Mouse (Mus musculus) liver, embryonic 15.5 days (tissue): Measurements from ENCODE around the gene Pnpla5. TPM values are rescaled to one million over a fixed set of nuclear protein-coding genes. Genes with fewer than 3 reads are reported as not detected.

Source experiments
- ATAC-seq: fragments of 200-750 bp; cut with Nextera tagmentation; 2 replicates; pipeline ENCODE4 v1.8.0; 2017; ENCODE audit warnings: moderate number of reproducible peaks, mild to moderate bottlenecking, moderate library complexity; ENCODE audit not compliant: insufficient read depth
- H3K27ac ChIP-seq: fragments of 300-500 bp; sonication (generic); replicated peaks from 2 replicates; pipeline ENCODE4 v1.5.1; 2015; ENCODE audit warnings: mild to moderate bottlenecking, inconsistent platforms
- H3K27me3 ChIP-seq: fragments of 300-500 bp; sonication (generic); 2 replicates; pipeline ENCODE4 v1.6.1; 2015; ENCODE audit warnings: mild to moderate bottlenecking, inconsistent platforms
- H3K36me3 ChIP-seq: fragments of 300-500 bp; sonication (generic); replicated peaks from 2 replicates; pipeline ENCODE4 v1.6.1; 2015; ENCODE audit warnings: moderate library complexity, mild to moderate bottlenecking, inconsistent platforms
- H3K4me1 ChIP-seq: fragments of 300-500 bp; sonication (generic); replicated peaks from 2 replicates; pipeline ENCODE4 v1.6.1; 2015; ENCODE audit warnings: inconsistent platforms
- H3K4me2 ChIP-seq: fragments of 300-500 bp; sonication (generic); 2 replicates; pipeline ENCODE4 v1.6.1; 2015; ENCODE audit warnings: moderate library complexity, mild to moderate bottlenecking, inconsistent platforms
- H3K4me3 ChIP-seq: fragments of 300-500 bp; sonication (generic); replicated peaks from 2 replicates; pipeline ENCODE4 v1.5.1; 2015; ENCODE audit warnings: mild to moderate bottlenecking, inconsistent platforms
- H3K9ac ChIP-seq: fragments of 300-500 bp; sonication (generic); 2 replicates; pipeline ENCODE4 v1.6.1; 2015; ENCODE audit warnings: moderate library complexity, mild to moderate bottlenecking, inconsistent platforms
- H3K9me3 ChIP-seq: fragments of 300-500 bp; sonication (generic); replicated peaks from 2 replicates; pipeline ENCODE4 v1.6.1; 2016; ENCODE audit warnings: inconsistent platforms
- WGBS: fragments of 180-500 bp; shearing (Covaris S2); methylation state at CpG from one replicate; pipeline ENCODE4 v1.1.7; 2015; ENCODE audit warnings: mixed read lengths; ENCODE audit not compliant: insufficient replicate concordance; 5-methylcytosine and 5-hydroxymethylcytosine counted together
- polyA plus RNA-seq: library from polyadenylated mRNA; unstranded; fragments of >200 nt; fragmentation: Nextera tagmentation; extraction: Ambion mirVana; gene quantifications from 2 replicates; pipeline ENCODE4 v1.2.1, GENCODE M21; 2015

Gene Pnpla5
- polyA plus RNA-seq, 1 experiment from 2014 or later = not detected

DNA sequence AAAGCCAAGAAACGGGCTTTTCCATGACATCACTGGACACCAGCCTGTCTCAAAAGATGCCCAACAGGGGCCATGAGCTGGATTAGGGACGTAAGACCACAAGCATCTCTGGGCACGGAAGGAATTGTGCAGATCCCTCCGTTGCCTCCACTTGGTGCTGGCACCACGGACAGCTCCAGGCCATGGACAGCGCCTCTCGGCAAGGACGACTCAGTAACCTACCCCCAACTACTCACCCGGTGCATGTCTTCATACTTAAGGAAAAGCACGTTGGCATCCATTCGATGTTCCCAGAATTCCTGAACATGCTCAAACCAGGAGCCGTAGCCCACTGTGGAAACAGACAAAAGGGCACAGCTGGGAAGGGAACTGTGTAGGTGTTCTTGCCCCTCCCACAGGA is 36.6 kb downstream of the Pnpla5 start:
- no peaks in the 10 kb centered on the region for H3K9me3 ChIP-seq
- ATAC-seq = no peak
- no peaks in the 10 kb centered on the region for H3K27me3 ChIP-seq
- H3K4me3 ChIP-seq = no peak overlapping the region
- H3K4me1 ChIP-seq = no peaks in the 10 kb centered on the region
- no peaks in the 10 kb centered on the region for H3K36me3 ChIP-seq
- H3K9ac ChIP-seq = no peak overlapping the region
- H3K27ac ChIP-seq = no peak overlapping the region
- H3K4me2 ChIP-seq = no peak overlapping the region
- 23% methylated on average over 12 of the region's 12 CpGs for WGBS

DNA sequence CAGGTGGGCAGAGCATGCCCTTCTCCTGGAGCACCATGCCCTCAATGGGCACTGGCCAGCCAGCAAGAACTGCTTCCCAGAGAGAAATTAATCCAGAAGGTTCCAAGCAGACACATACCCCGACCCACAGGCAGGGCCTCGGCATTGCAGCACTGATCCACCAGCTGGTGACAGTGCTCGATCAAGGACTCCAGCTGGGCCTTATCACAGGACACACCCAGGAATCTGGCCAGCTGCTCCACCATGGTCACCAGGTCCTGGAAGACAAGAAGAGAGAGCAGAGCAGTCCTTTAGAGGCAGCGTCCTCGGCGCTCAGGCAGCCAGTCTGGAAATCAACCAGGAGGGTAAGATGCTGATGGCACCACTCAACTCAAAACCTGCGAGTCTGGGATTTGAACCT is 42.9 kb downstream of the Pnpla5 start:
- ATAC-seq = no peak
- Histone ChIP-seq H3K9me3 (no peaks in the 10 kb centered on the region), H3K27ac (no peak overlapping the region), H3K4me2 (no peak overlapping the region), H3K36me3 (no peaks in the 10 kb centered on the region), H3K4me1 (no peaks in the 10 kb centered on the region), H3K9ac (no peak overlapping the region), H3K27me3 (peaks cover 8% of the 10 kb centered on the region), H3K4me3 (no peak overlapping the region)
- 34% methylated on average over 7 of the region's 7 CpGs for WGBS

DNA sequence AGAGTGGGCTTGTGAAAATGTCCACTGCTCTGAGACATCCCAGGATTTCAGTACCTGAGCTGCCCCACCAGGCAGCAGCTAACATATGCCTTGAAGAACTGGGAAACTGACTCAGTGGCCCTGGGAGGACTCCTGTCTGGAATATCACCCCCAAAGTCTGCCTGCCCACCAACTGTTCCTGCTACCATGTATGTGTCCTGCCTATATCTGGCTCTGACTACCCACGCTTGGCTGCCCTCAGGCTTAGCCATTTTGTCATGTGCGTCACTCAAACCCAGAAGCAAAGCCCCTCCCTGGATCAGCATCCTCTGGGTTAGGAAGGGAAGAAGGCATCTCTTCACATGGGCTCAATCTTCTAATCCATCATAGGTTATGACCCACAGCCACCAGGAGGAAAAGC is 43.5 kb downstream of the Pnpla5 start:
- Histone ChIP-seq H3K4me3 (no peak overlapping the region), H3K27ac (no peak overlapping the region), H3K27me3 (peaks cover 13% of the 10 kb centered on the region), H3K4me2 (no peak overlapping the region), H3K4me1 (no peaks in the 10 kb centered on the region), H3K9ac (no peak overlapping the region), H3K9me3 (no peaks in the 10 kb centered on the region), H3K36me3 (no peaks in the 10 kb centered on the region)
- ATAC-seq = no peak
- 69% methylated on average over 2 of the region's 2 CpGs for WGBS

DNA sequence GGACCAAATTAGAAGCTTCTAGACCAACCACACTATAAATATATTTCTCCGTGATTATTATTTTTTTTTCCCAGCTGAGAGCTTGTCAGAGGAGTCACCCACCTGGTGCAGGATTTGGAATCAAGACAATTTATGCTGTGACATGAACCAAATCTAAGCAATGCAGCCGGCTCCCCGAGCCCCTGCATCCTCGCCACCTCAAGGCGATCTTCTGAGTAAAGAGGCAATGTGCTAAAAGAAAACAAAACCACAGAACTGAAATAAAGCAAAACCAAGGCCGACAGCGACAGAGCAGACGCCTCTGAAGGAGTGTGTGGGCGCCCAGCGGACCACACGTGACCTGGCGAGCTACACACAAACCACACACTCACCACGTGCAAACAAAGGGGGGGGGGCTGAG is 44.3 kb downstream of the Pnpla5 start:
- Histone ChIP-seq H3K4me1 (no peaks in the 10 kb centered on the region), H3K4me2 (no peak overlapping the region), H3K36me3 (no peaks in the 10 kb centered on the region), H3K27me3 (peaks cover 16% of the 10 kb centered on the region), H3K9ac (no peak overlapping the region), H3K4me3 (no peak overlapping the region), H3K27ac (no peak overlapping the region), H3K9me3 (no peaks in the 10 kb centered on the region)
- 49% methylated on average over 13 of the region's 13 CpGs for WGBS
- no peak for ATAC-seq

DNA sequence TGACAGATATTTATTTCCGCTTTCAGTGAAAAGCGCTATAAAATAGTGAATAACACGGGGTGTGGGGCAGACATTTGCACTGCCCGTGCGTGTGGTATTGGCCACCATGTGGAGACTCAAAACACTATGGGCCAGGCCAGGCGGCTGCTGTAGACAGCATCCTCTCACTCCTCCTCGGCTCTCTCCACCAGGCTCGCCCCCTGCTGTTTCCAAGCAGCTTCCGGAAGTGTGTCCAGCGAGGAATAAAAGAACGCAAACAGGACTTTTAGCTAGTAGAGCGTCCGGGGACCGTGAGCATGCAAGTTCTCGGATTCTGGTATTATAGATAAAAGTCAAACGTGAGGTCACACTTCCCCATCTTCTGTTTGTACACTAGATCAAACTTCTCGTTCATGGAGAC is 45.8 kb downstream of the Pnpla5 start:
- no peak for ATAC-seq
- no peaks in the 10 kb centered on the region for H3K9me3 ChIP-seq
- no peaks in the 10 kb centered on the region for H3K4me1 ChIP-seq
- H3K27ac ChIP-seq = no peak overlapping the region
- WGBS = 57% methylated on average over 17 of the region's 17 CpGs
- H3K27me3 ChIP-seq = peaks cover 21% of the 10 kb centered on the region
- no peaks in the 10 kb centered on the region for H3K36me3 ChIP-seq
- H3K4me3 ChIP-seq = no peak overlapping the region
- H3K4me2 ChIP-seq = no peak overlapping the region
- no peak overlapping the region for H3K9ac ChIP-seq

DNA sequence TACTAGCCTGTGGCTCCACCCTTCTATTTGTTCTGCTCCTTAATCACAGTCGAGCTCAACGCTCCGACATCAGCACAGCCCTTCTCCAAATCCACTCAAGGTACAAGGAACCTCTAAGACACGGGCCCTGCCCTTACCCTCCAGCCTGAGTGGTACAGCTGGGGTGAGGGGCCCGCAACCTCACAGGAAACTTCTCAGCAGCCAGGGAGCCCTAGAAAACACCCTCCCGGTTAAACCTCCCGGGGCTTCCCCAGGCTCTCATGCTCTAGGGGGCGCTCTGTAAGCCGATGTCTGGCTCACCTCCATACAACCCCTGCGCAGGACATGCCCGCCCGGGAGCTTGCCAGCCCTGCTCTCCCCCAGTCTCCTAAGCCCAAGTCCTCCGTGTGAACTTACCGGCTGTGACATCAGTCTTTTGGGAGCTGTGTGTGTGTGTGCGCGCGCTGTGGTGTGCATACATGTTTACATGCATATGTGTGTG is 48.2 kb downstream of the Pnpla5 start:
- no peak for ATAC-seq
- no peaks in the 10 kb centered on the region for H3K36me3 ChIP-seq
- H3K4me1 ChIP-seq = no peaks in the 10 kb centered on the region
- 14% methylated on average over 17 of the region's 17 CpGs for WGBS
- H3K4me3 ChIP-seq = no peak overlapping the region
- peaks cover 40% of the 10 kb centered on the region for H3K27me3 ChIP-seq
- H3K4me2 ChIP-seq = no peak overlapping the region
- H3K27ac ChIP-seq = no peak overlapping the region
- H3K9me3 ChIP-seq = no peaks in the 10 kb centered on the region
- no peak overlapping the region for H3K9ac ChIP-seq

DNA sequence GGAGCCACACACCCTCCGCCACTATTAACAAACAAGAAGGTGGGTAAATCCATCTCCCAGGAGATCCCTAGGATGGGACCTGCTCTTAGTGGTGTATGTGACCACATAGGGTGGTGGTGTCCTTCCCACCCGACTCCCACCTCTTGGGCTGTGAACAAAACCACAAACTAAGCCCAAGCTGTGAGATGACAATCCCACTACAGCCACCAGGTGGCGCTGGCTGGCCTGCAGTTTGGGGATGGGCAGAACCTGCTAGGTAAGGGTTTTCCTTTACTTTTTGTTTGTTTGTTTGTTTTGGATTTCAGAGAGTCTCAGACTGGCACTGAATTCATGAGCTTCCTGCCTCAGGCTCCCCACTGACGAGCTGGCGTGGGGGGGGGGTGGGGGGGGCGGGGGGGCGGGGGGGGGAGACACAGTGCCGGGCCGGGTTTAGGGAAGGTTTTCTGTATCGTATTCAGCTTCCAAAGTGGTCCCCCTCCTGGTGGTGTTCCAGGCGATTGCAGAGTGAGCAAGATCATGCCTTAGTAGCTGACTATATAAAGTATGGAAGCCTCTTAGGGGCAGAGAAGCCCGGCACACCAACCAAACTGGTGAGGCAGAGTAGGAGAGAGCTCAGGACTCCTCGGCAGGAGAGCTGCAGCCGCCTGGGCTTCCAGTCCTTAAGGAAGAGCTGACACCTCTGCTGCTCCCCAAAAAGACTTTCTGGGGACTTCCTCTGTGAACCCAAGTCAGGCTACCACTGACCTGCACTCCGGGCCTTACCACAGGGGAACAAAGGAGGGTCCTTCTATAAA is 48.9 kb downstream of the Pnpla5 start:
- H3K4me2 ChIP-seq = no peak overlapping the region
- peaks cover 46% of the 10 kb centered on the region for H3K27me3 ChIP-seq
- no peaks in the 10 kb centered on the region for H3K36me3 ChIP-seq
- 12% methylated on average over 14 of the region's 15 CpGs for WGBS
- no peaks in the 10 kb centered on the region for H3K9me3 ChIP-seq
- H3K4me3 ChIP-seq = no peak overlapping the region
- no peak overlapping the region for H3K27ac ChIP-seq
- no peaks in the 10 kb centered on the region for H3K4me1 ChIP-seq
- H3K9ac ChIP-seq = no peak overlapping the region
- no peak for ATAC-seq

DNA sequence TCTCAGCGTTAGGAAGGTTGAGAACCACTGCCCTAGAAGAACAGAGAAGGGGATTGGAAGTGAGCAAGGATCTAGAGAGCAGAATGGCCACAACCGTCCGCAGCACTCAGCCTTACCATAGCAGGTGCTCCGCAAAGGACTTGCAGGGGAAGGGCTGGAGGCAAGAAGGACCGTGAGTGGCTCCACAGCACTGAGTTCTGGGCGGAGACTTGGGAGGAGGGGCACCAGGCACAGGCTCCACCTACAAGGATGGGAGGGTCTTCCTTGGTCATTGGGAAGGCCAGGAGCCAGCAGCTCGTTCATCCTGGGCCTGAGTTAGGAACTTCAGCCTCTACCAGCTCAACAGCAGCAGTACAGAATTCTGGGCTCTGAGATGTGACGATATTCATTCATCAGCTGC is 49.9 kb downstream of the Pnpla5 start:
- 22% methylated on average over 8 of the region's 8 CpGs for WGBS
- peaks cover 53% of the 10 kb centered on the region for H3K27me3 ChIP-seq
- H3K4me1 ChIP-seq = no peaks in the 10 kb centered on the region

DNA sequence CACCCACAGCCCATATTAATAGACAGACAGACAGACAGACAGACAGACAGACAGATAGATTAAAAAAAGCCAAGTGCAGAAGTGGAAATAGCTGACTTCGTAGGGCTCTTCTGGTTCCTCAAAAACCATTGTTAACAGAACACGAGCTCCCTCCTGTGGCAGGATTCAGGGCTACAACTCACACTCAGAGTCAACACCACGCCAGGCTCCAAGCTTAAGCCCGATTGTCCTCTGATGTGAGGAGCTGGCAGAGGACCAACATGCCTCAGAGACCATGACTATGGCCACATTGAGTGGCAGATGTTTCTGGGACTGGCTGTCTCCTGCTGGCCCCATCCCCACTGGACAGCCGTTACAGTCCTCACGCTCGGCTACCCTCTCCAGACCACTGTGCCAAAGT is 50.7 kb downstream of the Pnpla5 start:
- H3K9ac ChIP-seq = no peak overlapping the region
- H3K27ac ChIP-seq = no peak overlapping the region
- H3K9me3 ChIP-seq = no peaks in the 10 kb centered on the region
- H3K36me3 ChIP-seq = no peaks in the 10 kb centered on the region
- 29% methylated on average over 7 of the region's 7 CpGs for WGBS
- peaks cover 60% of the 10 kb centered on the region for H3K27me3 ChIP-seq
- no peak overlapping the region for H3K4me3 ChIP-seq
- no peaks in the 10 kb centered on the region for H3K4me1 ChIP-seq
- H3K4me2 ChIP-seq = no peak overlapping the region
- no peak for ATAC-seq

More for the DNA sequence above, 49.9 kb downstream of the Pnpla5 start:
- Histone ChIP-seq H3K27ac (no peak overlapping the region), H3K4me3 (no peak overlapping the region), H3K9ac (no peak overlapping the region), H3K4me2 (no peak overlapping the region), H3K9me3 (no peaks in the 10 kb centered on the region), H3K36me3 (no peaks in the 10 kb centered on the region)
- no peak for ATAC-seq

DNA sequence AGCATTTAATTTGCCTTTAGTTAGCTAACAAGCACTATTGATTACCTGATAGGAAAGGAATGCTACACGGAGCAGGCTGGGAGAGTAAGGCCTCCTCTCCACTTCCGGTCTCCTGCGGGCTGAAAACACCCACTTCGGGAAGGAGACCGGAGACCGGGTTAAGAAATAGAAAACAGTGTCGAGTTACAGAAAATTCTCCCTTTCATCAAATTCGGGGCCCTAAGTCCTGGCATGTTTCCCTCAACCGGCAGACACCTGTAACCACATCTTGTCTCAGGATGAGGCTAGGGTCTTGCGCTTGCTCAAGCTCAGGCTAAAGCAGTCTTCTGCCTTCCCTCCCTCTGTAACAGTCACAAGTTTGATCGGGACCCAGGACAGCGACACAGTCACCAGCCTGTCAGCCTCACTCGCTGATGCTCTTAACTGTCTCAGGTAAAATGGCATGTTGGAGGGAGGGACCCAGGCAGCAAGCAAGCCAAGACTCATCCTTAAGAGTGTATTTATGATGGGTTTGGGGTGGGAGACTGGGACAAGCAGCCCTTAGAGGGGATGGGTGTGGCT is 52.8 kb downstream of the Pnpla5 start:
- 0 out of 2 replicates have a peak, but pooled peaks cover 2% of the 10 kb centered on the region for H3K9me3 ChIP-seq
- H3K4me2 ChIP-seq = no peak overlapping the region
- no peak overlapping the region for H3K27ac ChIP-seq
- H3K36me3 ChIP-seq = no peaks in the 10 kb centered on the region
- ATAC-seq = no peak
- H3K4me3 ChIP-seq = no peak overlapping the region
- H3K27me3 ChIP-seq = peaks cover 65% of the 10 kb centered on the region
- no peak overlapping the region for H3K9ac ChIP-seq
- WGBS = 3% methylated on average over 13 of the region's 13 CpGs
- H3K4me1 ChIP-seq = no peaks in the 10 kb centered on the region

DNA sequence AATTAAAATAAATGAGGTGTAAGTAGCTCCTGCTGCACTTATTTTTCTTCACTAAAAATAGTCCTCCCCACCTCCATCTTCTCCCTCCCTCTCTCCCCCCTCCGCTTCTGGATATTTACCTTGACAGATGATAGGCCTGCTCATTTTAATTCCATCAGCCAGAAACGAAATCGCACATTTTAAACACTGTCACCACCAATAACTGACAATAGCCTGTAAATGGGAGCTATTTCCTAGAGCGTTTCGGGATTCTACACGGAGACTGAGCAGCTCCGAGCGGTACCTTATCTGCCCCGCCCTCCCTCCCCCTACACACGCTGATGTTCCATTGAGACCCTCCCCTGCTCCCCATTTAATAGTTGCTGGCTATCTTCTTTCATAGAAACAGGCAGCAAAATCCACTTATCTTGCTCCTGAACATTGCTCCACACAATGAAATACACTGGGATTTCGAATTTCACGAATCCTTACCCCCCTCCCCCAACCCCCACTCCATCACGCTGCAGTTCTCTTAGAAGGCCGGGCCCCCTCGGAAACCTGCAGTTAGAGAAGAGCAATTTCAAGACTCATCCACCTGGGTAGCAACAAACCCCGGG is 53.4 kb downstream of the Pnpla5 start:
- Histone ChIP-seq H3K27ac (no peak overlapping the region), H3K27me3 (peaks cover 64% of the 10 kb centered on the region), H3K4me1 (no peaks in the 10 kb centered on the region), H3K9me3 (0 out of 2 replicates have a peak, but pooled peaks cover 2% of the 10 kb centered on the region), H3K9ac (no peak overlapping the region), H3K4me3 (no peak overlapping the region), H3K4me2 (no peak overlapping the region), H3K36me3 (no peaks in the 10 kb centered on the region)
- 10% methylated on average over 16 of the region's 16 CpGs for WGBS
- no peak for ATAC-seq
